Mouse (Mus musculus) hindbrain, embryonic 11.5 days (tissue): ENCODE results near the gene Dusp9. TPM values are rescaled to one million over a fixed set of nuclear protein-coding genes. Genes with fewer than 3 reads are reported as not detected.

Experiments
- ATAC-seq: fragments of 200-750 bp; cut with Nextera tagmentation; 2 replicates; pipeline ENCODE4 v1.8.0; 2017; ENCODE audit warnings: mild to moderate bottlenecking, moderate TSS enrichment, moderate library complexity; ENCODE audit not compliant: low FRiP score
- DNase-seq: peaks from one replicate; pipeline ENCODE4 v3.0.0-alpha.2; 2015; ENCODE audit warnings: low spot score
- H3K27ac ChIP-seq: fragments of 300-500 bp; sonication (generic); 2 replicates; pipeline ENCODE4 v1.5.1; 2014; ENCODE audit warnings: mild to moderate bottlenecking, low read depth, low read length
- H3K27me3 ChIP-seq: fragments of 300-500 bp; sonication (generic); 2 replicates; pipeline ENCODE4 v1.6.1; 2014; ENCODE audit warnings: mild to moderate bottlenecking, low read length, moderate library complexity, mixed read lengths; ENCODE audit not compliant: control insufficient read depth, insufficient read depth
- H3K36me3 ChIP-seq: fragments of 300-500 bp; sonication (generic); 2 replicates; pipeline ENCODE4 v1.6.1; 2014; ENCODE audit warnings: mild to moderate bottlenecking, low read length, moderate library complexity, mixed read lengths; ENCODE audit not compliant: control insufficient read depth, insufficient read depth
- H3K4me1 ChIP-seq: fragments of 300-500 bp; sonication (generic); replicated peaks from 2 replicates; pipeline ENCODE4 v1.6.1; 2014; ENCODE audit warnings: low read length, mixed read lengths; ENCODE audit not compliant: control insufficient read depth, insufficient read depth
- H3K4me2 ChIP-seq: fragments of 300-500 bp; sonication (generic); replicated peaks from 2 replicates; pipeline ENCODE4 v1.6.1; 2014; ENCODE audit warnings: mild to moderate bottlenecking, low read depth, low read length
- H3K4me3 ChIP-seq: fragments of 300-500 bp; sonication (generic); 2 replicates; pipeline ENCODE4 v1.5.1; 2014; ENCODE audit warnings: low read depth, low read length
- H3K9ac ChIP-seq: fragments of 300-500 bp; sonication (generic); 2 replicates; pipeline ENCODE4 v1.6.1; 2014; ENCODE audit warnings: low read depth, low read length
- H3K9me3 ChIP-seq: fragments of 300-500 bp; sonication (generic); 2 replicates; pipeline ENCODE4 v1.6.1; 2016; ENCODE audit warnings: low read length; ENCODE audit not compliant: control insufficient read depth
- WGBS: fragments of 180-500 bp; shearing (Covaris S2); extraction: QIAGEN DNeasy Blood & Tissue Kit; methylation state at CpG from one replicate; pipeline ENCODE4 v1.1.7; 2014; 5-methylcytosine and 5-hydroxymethylcytosine counted together
- polyA plus RNA-seq: library from polyadenylated mRNA; unstranded; fragments of >200 nt; fragmentation: Nextera tagmentation; extraction: Ambion mirVana; gene quantifications from 2 replicates; pipeline ENCODE4 v1.2.1, GENCODE M21; 2014

The Dusp9 gene
- polyA plus RNA-seq, 1 experiment from 2014 or later: 4.9 TPM

- Histone ChIP-seq H3K27me3 (no peaks in the 10 kb centered on the region), H3K9me3 (no peaks in the 10 kb centered on the region), H3K4me1 (no peaks in the 10 kb centered on the region), H3K4me2 (no peak overlapping the region), H3K36me3 (no peaks in the 10 kb centered on the region), H3K9ac (no peak overlapping the region), H3K27ac (no peak overlapping the region), H3K4me3 (no peak overlapping the region)
- no peak for DNase-seq
- 50% methylated on average over 4 of the region's 7 CpGs for WGBS
- no peak for ATAC-seq
Measured at GRCm38 (mm10) chrX:73658391-73658790, 19.2 kb downstream of the Dusp9 start.

- DNase-seq (no peak), ATAC-seq (peak; percentile 45)
- Histone ChIP-seq H3K36me3 (no peaks in the 10 kb centered on the region), H3K27ac (no peak overlapping the region), H3K4me1 (no peaks in the 10 kb centered on the region), H3K4me3 (peak overlapping the region; percentile 41), H3K9ac (no peak overlapping the region), H3K9me3 (no peaks in the 10 kb centered on the region), H3K4me2 (peak overlapping the region; percentile 70), H3K27me3 (no peaks in the 10 kb centered on the region)
- WGBS: 66% methylated on average over 13 of the region's 13 CpGs
Measured at GRCm38 (mm10) chrX:73658936-73659574, 19.8 kb downstream of the Dusp9 start.

- Histone ChIP-seq H3K4me3 (peak within 1 kb of the TSS; percentile 41), H3K27ac (no peak within 1 kb of the TSS)
- WGBS: 22% methylated on average over 35 of the region's 57 CpGs
Measured at GRCm38 (mm10) chrX:73659575-73660283, 20.5 kb downstream of the Dusp9 start, which contains the start of gene Pnck. Pnck (minus strand) TSS chrX:73660117.

GRCm38 (mm10) chrX:73660284-73660665 is 21.1 kb downstream of the Dusp9 start:
- WGBS: 92% methylated on average over 2 of the region's 3 CpGs
- no peak for ATAC-seq
- Histone ChIP-seq H3K9ac (peak overlapping the region; percentile 36), H3K27ac (no peak overlapping the region), H3K36me3 (no peaks in the 10 kb centered on the region), H3K4me3 (peak overlapping the region; percentile 41), H3K4me1 (no peaks in the 10 kb centered on the region), H3K27me3 (no peaks in the 10 kb centered on the region), H3K4me2 (peak overlapping the region; percentile 70), H3K9me3 (no peaks in the 10 kb centered on the region)
- DNase-seq: no peak

More at GRCm38 (mm10) chrX:73659575-73660283, 20.5 kb downstream of the Dusp9 start, which contains the start of gene Pnck:
- Histone ChIP-seq H3K4me1 (no peaks in the 10 kb centered on the region), H3K36me3 (no peaks in the 10 kb centered on the region), H3K9ac (peak within 1 kb of the TSS; percentile 37), H3K27me3 (no peaks in the 10 kb centered on the region), H3K4me2 (peak within 1 kb of the TSS; percentile 70), H3K9me3 (no peaks in the 10 kb centered on the region)
- peak; percentile 76 for ATAC-seq
- peak; percentile 49 for DNase-seq

GRCm38 (mm10) chrX:73663143-73663542 is 23.9 kb downstream of the Dusp9 start:
- no peak for ATAC-seq
- Histone ChIP-seq H3K4me3 (no peak overlapping the region), H3K27ac (no peak overlapping the region), H3K9me3 (no peaks in the 10 kb centered on the region), H3K4me2 (no peak overlapping the region), H3K36me3 (no peaks in the 10 kb centered on the region), H3K27me3 (no peaks in the 10 kb centered on the region), H3K9ac (no peak overlapping the region), H3K4me1 (no peaks in the 10 kb centered on the region)
- DNase-seq: peak; percentile 7

GRCm38 (mm10) chrX:73672031-73672431 is 32.8 kb downstream of the Dusp9 start:
- Histone ChIP-seq H3K4me2 (no peak overlapping the region), H3K9ac (no peak overlapping the region)

GRCm38 (mm10) chrX:73672879-73673618 is 33.8 kb downstream of the Dusp9 start, which contains the start of gene Slc6a8:
Slc6a8 (plus strand) TSS chrX:73673150.
- Histone ChIP-seq H3K27me3 (no peaks in the 10 kb centered on the region; the same call in 1 of the 2 replicates), H3K27ac (no peak within 1 kb of the TSS), H3K4me2 (peak within 1 kb of the TSS; percentile 76), H3K9ac (peak within 1 kb of the TSS; percentile 73), H3K4me1 (no peaks in the 10 kb centered on the region; the same call in 1 of the 2 replicates), H3K9me3 (no peaks in the 10 kb centered on the region), H3K4me3 (peak within 1 kb of the TSS; percentile 57), H3K36me3 (no peaks in the 10 kb centered on the region)
- DNase-seq (peak; percentile 71), ATAC-seq (peak; percentile 78)
- 18% methylated on average over 5 of the region's 72 CpGs for WGBS

More at GRCm38 (mm10) chrX:73672031-73672431, 32.8 kb downstream of the Dusp9 start:
- no peaks in the 10 kb centered on the region for H3K9me3 ChIP-seq
- no peaks in the 10 kb centered on the region for H3K36me3 ChIP-seq
- peak; percentile 62; the same call in 1 of the 2 replicates for ATAC-seq
- WGBS: 67% methylated on average over 4 of the region's 4 CpGs
- H3K27me3 ChIP-seq: no peaks in the 10 kb centered on the region; the same call in 1 of the 2 replicates
- H3K4me1 ChIP-seq: no peaks in the 10 kb centered on the region; the same call in 1 of the 2 replicates
- H3K27ac ChIP-seq: no peak overlapping the region
- H3K4me3 ChIP-seq: no peak overlapping the region
- peak; percentile 61 for DNase-seq

- Histone ChIP-seq H3K27ac (no peak overlapping the region), H3K4me1 (no peaks in the 10 kb centered on the region; the same call in 1 of the 2 replicates), H3K27me3 (no peaks in the 10 kb centered on the region; the same call in 1 of the 2 replicates), H3K9ac (peak overlapping the region; percentile 73), H3K36me3 (no peaks in the 10 kb centered on the region), H3K4me3 (peak overlapping the region; percentile 57), H3K9me3 (no peaks in the 10 kb centered on the region), H3K4me2 (peak overlapping the region; percentile 76)
- ATAC-seq: peak; percentile 4; the same call in 1 of the 2 replicates
- 25% methylated on average over 11 of the region's 42 CpGs for WGBS
- DNase-seq: peak; percentile 20
Measured at GRCm38 (mm10) chrX:73673619-73673967, 34.4 kb downstream of the Dusp9 start.
